Mouse (Mus musculus): Measurements from ENCODE around the gene Negr1. TPM values are rescaled to one million over a fixed set of nuclear protein-coding genes. Genes with fewer than 3 reads are reported as not detected.

The Negr1 gene
- total and polyA plus RNA-seq, 3 experiments: not detected

- in situ Hi-C loops (cut with MboI; ENCODE audit: low pct_ligation_motif_present, low pct_unique_long_range_greater_than_20kb, low sequenced_read_pairs): no loop called here
- Histone ChIP-seq H3K4me3 (replicated peaks in 1 of 3; ENCODE audit: low read depth in 2 of 3, low read length in 2 of 3, poor library complexity in 1 of 3) (no peak overlapping the region), H3K4me1 (ENCODE audit: control insufficient read depth in 1 of 2, insufficient read depth in 2 of 2) (no peaks in the 10 kb centered on the region), H3K9ac (ENCODE audit: insufficient read depth, low read depth) (no peak overlapping the region), H3K9me3 (replicated peaks; ENCODE audit: low read length) (peaks cover 23% of the 10 kb centered on the region), H3K4me2 (ENCODE audit: insufficient read depth, low read depth, poor library complexity, severe bottlenecking) (no peak overlapping the region), H3K27ac (ENCODE audit: insufficient read depth, low read depth) (no peak overlapping the region), H3K79me2 (replicated peaks; ENCODE audit: control insufficient read depth, extremely low read depth, insufficient read depth, poor library complexity, severe bottlenecking) (no peaks in the 10 kb centered on the region), H3K27me3 (replicated peaks) (no peaks in the 10 kb centered on the region), H3K36me3 (replicated peaks in 1 of 2; ENCODE audit: control insufficient read depth in 1 of 2, insufficient read depth in 1 of 2, low read length in 1 of 2) (no peaks in the 10 kb centered on the region)
- dilution Hi-C loops (cut with MboI; ENCODE audit: extremely low pct_ligation_motif_present, extremely low pct_unique_long_range_greater_than_20kb, low sequenced_read_pairs): no loop called here
- TF ChIP-seq TBP (conservative IDR thresholded peaks at IDR 0.05; ENCODE audit: low read depth, low read length) (no peak), CTCF (conservative IDR thresholded peaks at IDR 0.05 in 1 of 2, IDR thresholded peaks at IDR 0.05 in 1 of 2; ENCODE audit: low read depth in 2 of 2, low read length in 2 of 2) (no peak), KAT2A (IDR thresholded peaks at IDR 0.05; ENCODE audit: insufficient replicate concordance, low read length) (no peak), SIN3A (IDR thresholded peaks at IDR 0.05; ENCODE audit: low read length) (no peak), TCF12 (IDR thresholded peaks at IDR 0.05; ENCODE audit: low read depth, low read length) (no peak), HCFC1 (IDR thresholded peaks at IDR 0.05; ENCODE audit: low read depth, low read length) (no peak), USF2 (conservative IDR thresholded peaks at IDR 0.05; ENCODE audit: low read depth, low read length) (no peak), ZC3H11A (IDR thresholded peaks at IDR 0.05; ENCODE audit: low read depth, low read length) (no peak), SMC3 (IDR thresholded peaks at IDR 0.05; ENCODE audit: low read depth, low read length) (no peak), RAD21 (IDR thresholded peaks at IDR 0.05; ENCODE audit: low read depth, low read length) (no peak), MAFK (IDR thresholded peaks at IDR 0.05; ENCODE audit: insufficient replicate concordance, low read length) (no peak), POLR2A (IDR thresholded peaks at IDR 0.05; ENCODE audit: low read depth, low read length) (no peak), ELF1 (IDR thresholded peaks at IDR 0.05; ENCODE audit: low read depth, low read length) (no peak)
- no peak for DNase-seq (ENCODE audit: extremely low read depth)
Measured at GRCm38 (mm10) chr3:156816938-156817337, 255.3 kb downstream of the Negr1 start.

- peaks cover 23% of the 10 kb centered on the region for H3K9me3 ChIP-seq (replicated peaks; ENCODE audit: low read length)
- H3K79me2 ChIP-seq (replicated peaks; ENCODE audit: control insufficient read depth, extremely low read depth, insufficient read depth, poor library complexity, severe bottlenecking): no peaks in the 10 kb centered on the region
- H3K4me1 ChIP-seq (ENCODE audit: control insufficient read depth in 1 of 2, insufficient read depth in 2 of 2): no peaks in the 10 kb centered on the region
- no peak overlapping the region for H3K9ac ChIP-seq (ENCODE audit: insufficient read depth, low read depth)
- no peaks in the 10 kb centered on the region for H3K27me3 ChIP-seq (replicated peaks)
- TF ChIP-seq POLR2AphosphoS2 (IDR thresholded peaks at IDR 0.05; ENCODE audit: low read depth, low read length): no peak
- no peak for TF ChIP-seq MAZ (IDR thresholded peaks at IDR 0.05; ENCODE audit: low read depth, low read length)
- TF ChIP-seq ZNF384 (IDR thresholded peaks at IDR 0.05; ENCODE audit: low read depth, low read length): no peak
- TF ChIP-seq MAX (IDR thresholded peaks at IDR 0.05; ENCODE audit: low read length): no peak
- TF ChIP-seq CHD1 (IDR thresholded peaks at IDR 0.05; ENCODE audit: low read depth, low read length): no peak
- no peak for TF ChIP-seq ETS1 (conservative IDR thresholded peaks at IDR 0.05; ENCODE audit: low read depth, low read length)
- no peak for TF ChIP-seq PAX5 (IDR thresholded peaks at IDR 0.05; ENCODE audit: low read length)
- H3K36me3 ChIP-seq (replicated peaks in 1 of 2; ENCODE audit: control insufficient read depth in 1 of 2, insufficient read depth in 1 of 2, low read length in 1 of 2): no peaks in the 10 kb centered on the region
- DNase-seq (ENCODE audit: extremely low read depth): no peak
- dilution Hi-C loops (cut with MboI; ENCODE audit: extremely low pct_ligation_motif_present, extremely low pct_unique_long_range_greater_than_20kb, low sequenced_read_pairs): no loop called here
- in situ Hi-C loops (cut with MboI; ENCODE audit: low pct_ligation_motif_present, low pct_unique_long_range_greater_than_20kb, low sequenced_read_pairs): no loop called here
- no peak overlapping the region for H3K27ac ChIP-seq (ENCODE audit: insufficient read depth, low read depth)
- H3K4me3 ChIP-seq (replicated peaks in 1 of 3; ENCODE audit: low read depth in 2 of 3, low read length in 2 of 3, poor library complexity in 1 of 3): no peak overlapping the region
- H3K4me2 ChIP-seq (ENCODE audit: insufficient read depth, low read depth, poor library complexity, severe bottlenecking): no peak overlapping the region
Measured at GRCm38 (mm10) chr3:156817452-156817851, 255.9 kb downstream of the Negr1 start.
